Mouse (Mus musculus): ENCODE results near the gene 2010111I01Rik.

The 2010111I01Rik gene

DNA sequence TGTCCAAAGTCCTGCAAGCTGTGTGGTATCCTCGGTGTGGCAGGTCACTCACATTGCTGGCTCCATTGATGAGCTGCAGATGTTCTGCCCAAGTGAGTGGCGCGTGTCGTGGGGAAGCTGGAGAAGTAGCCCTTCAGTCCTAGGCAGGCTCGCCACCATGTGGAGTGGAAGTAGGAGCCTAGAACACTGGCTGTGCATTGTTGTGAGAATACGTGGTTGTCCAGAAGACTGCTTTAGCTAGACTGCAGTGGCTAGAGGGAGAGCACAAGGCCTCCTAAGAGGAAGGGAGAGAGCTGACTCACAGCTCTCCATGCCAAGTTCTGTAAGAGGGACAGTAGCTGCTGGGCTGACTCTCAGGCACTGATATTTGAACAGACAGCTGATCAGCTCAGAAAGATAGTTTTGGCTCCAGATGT lies 293.5 kb downstream of the 2010111I01Rik start:
- DNase-seq (ENCODE audit: low read depth, low spot score), result no peak

- no peak for DNase-seq (ENCODE audit: low read depth, low spot score)
Observed at GRCm38 (mm10) chr13:63258671-63259070, 294.0 kb downstream of the 2010111I01Rik start.

DNA sequence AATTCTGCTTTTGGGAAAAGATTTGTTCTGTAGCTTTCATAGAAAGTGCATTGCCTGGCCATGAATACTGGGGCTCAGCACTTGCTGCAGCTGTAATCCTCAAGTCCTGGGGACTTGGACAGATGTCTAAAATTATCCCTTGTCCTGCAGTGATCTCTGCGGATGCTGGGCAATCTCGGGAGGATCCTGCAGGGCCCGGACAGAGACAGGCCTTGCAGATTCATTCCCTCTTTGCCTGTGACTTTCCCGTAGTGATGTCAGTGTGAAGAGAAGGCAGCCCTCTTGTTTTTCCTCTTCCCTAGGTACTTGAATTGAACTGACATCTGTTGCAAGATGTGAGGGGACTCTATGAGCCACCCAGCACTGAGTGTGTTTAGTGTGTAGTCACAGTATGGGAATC lies 295.4 kb downstream of the 2010111I01Rik start:
- no peak for DNase-seq (ENCODE audit: low read depth, low spot score)

- DNase-seq (ENCODE audit: low read depth, low spot score), result no peak
Observed at GRCm38 (mm10) chr13:63260753-63261631, 296.3 kb downstream of the 2010111I01Rik start.

DNA sequence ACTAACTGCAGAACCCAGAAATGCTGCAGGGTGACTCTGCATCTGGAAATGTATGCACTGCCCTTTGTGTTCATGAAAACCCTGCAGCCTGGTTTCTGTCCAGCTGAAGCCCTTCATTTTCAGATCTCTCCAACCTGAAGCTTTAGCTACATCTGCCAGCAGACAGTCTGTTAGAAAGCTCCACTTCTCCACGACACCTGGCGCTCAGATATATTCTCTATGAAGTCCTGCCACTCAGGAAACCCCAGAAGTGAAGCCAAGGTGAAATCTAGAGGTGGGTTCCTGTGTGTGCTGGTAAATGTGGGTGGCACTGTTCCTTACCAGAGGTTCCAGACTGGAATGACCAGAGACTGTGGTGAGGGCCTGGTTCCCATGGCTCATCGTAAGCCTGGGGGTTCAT lies 297.0 kb downstream of the 2010111I01Rik start:
- no peak for DNase-seq (ENCODE audit: low read depth, low spot score)

GRCm38 (mm10) chr13:63262168-63262957 lies 297.7 kb downstream of the 2010111I01Rik start:
- DNase-seq (ENCODE audit: low read depth, low spot score), result no peak

GRCm38 (mm10) chr13:63268371-63268770 lies 303.7 kb downstream of the 2010111I01Rik start:
- DNase-seq (ENCODE audit: low read depth, low spot score), result no peak

- no peak for DNase-seq (ENCODE audit: low read depth, low spot score)
Observed at GRCm38 (mm10) chr13:63268776-63269175, 304.1 kb downstream of the 2010111I01Rik start.

DNA sequence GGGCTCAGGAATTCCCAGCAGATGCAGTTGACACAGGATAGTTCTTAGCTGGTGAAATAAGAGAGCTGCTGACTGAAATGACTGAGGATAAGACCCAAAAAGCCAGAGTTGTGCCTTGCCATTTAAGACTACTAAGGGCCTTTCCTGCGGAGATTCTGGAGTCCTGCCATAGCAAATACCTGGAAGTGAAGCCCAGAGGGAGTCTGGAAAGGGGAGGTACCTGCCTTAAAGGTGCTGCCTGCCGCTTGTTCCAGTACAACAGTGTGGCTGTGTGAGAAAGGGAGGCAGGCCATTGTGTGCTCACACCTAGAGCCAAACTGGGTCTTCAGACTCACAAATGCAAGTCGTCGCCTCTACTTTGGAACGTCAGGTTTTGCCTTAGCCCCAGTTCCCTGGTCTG lies 305.5 kb downstream of the 2010111I01Rik start:
- peak; percentile 32 for DNase-seq (ENCODE audit: low read depth, low spot score)

DNA sequence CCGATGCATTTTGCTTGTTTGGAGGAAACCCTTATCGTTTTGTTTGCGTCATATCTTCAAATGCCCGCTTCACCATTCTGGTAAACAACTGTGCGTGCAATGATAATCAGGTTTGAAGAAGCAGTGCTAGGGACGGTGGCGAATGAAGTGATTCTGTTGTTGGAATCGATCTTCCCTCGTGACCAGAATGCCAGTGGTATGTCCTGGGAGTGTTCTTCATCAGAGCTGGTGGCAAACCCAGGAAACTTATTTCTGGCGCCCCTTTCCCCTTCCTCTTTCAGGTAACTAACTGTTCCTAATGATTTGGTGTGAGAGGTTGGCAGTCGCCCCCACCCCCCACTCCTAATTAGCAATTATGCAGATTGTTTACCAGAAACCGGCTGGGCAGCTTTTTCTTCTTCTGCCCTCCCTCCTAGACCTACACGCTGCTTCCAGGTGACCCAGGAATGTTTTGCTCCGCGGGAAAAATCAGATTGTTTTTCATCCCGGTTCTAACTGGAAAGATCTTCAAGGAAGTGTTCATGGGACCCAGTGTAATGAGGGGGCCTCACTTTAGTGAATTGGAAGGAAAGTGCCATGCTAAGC lies 307.4 kb downstream of the 2010111I01Rik start:
- DNase-seq (ENCODE audit: low read depth, low spot score), result no peak

DNA sequence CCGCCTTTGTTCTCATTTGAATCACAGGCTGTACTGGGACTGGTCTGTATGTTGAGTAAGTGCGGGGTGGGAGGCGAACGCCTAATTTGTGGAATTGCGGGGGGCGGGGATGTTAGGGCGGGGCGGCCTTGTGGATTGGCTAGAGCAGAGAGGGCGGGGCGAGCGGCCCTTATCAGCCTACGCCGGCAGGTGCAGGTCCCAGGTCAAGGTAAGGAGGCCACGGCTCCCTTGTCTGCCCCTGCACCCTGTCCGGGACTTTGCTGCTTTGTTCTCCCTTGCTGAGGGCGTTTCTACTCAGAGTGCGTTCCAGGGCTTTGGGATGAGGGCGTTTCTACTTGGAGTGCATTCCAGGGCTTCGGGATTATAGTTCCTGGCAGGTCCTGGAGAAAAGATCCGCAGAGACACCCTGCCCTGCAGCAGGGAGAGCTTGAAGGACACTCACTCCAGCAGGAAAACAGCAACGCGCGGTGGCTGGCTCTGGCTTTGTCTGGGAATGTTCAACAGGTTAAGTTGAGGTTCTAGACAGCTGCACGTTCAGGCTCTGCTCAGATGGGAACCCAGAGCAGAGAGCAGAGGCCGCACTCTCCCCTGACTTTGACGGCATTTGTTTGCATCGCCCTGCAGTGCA lies 308.0 kb downstream of the 2010111I01Rik start:
- DNase-seq (ENCODE audit: low read depth, low spot score), result peak; percentile 98

GRCm38 (mm10) chr13:63273859-63274258 lies 309.2 kb downstream of the 2010111I01Rik start:
- DNase-seq (ENCODE audit: low read depth, low spot score), result peak; percentile 72

GRCm38 (mm10) chr13:63274488-63275166 lies 309.9 kb downstream of the 2010111I01Rik start:
- no peak for DNase-seq (ENCODE audit: low read depth, low spot score)

DNA sequence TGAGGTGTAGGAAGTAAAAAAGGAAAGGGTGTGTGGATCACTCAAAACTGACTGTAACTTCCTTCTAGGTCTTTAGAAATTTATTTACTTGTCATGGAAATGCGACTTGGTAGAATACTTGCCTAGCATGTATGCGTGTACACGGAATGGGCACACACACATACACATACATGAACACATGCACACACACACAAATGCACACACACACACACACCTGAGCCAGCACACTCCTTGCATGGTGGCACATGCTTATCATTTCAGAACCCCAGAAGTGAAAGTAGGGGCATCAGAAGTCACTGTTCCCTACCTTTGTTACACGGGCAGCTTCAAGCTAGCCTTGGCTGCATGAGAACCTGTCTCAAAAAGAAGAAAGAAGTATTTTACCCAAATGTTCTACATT lies 311.7 kb downstream of the 2010111I01Rik start:
- no peak for DNase-seq (ENCODE audit: low read depth, low spot score)

GRCm38 (mm10) chr13:63277316-63277715 lies 312.6 kb downstream of the 2010111I01Rik start:
- no peak for DNase-seq (ENCODE audit: low read depth, low spot score)

- no peak for DNase-seq (ENCODE audit: low read depth, low spot score)
Observed at GRCm38 (mm10) chr13:63278141-63278631, 313.5 kb downstream of the 2010111I01Rik start.

DNA sequence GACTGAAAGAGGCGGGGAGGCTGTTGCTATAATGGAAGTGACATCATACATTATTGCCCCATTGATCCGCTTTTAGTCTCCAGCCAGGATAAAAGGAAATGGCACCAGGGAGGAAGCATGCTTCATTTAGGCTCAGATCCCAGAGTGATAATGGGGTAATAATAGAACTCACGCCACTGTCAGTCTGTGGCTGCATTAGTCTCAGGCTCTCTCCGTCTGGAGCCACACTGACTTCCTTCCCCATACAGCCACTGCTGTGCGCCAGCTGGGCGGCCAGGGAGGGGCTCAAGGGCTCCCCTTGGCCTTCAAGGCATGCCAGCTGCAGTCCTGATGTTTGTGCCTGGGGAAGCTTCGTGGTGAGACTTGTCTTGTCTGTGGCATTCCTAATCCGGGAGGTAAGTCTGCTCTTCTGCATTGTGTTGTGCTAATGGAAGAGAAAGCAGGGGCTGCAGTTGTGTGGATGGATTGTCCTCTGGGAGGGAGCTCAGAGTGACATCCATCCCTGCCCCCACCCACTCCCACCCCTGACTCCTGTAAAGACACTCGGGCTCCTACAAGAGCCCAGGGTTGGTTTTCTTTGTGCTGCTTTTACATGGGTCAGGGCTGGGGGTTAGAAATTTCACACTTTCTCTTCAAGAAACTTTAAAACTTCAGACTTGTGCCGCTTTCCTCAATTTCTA lies 314.2 kb downstream of the 2010111I01Rik start:
- peak; percentile 68 for DNase-seq (ENCODE audit: low read depth, low spot score)

- peak; percentile 52 for DNase-seq (ENCODE audit: low read depth, low spot score)
Observed at GRCm38 (mm10) chr13:63279807-63280206, 315.1 kb downstream of the 2010111I01Rik start.

- peak; percentile 82 for DNase-seq (ENCODE audit: low read depth, low spot score)
Observed at GRCm38 (mm10) chr13:63280344-63280743, 315.7 kb downstream of the 2010111I01Rik start.

GRCm38 (mm10) chr13:63281206-63281605 lies 316.5 kb downstream of the 2010111I01Rik start:
- DNase-seq (ENCODE audit: low read depth, low spot score), result peak; percentile 26
